Mouse (Mus musculus) CH12.LX (cell line): ENCODE results near the gene Ciapin1. TPM values are rescaled to one million over a fixed set of nuclear protein-coding genes. Genes with fewer than 3 reads are reported as not detected.

Source experiments
- DNase-seq: peaks from one replicate; pipeline ENCODE4 v3.0.0-alpha.2; 2013; ENCODE audit errors: extremely low read depth
- H3K27ac ChIP-seq: 2 replicates; pipeline ENCODE4 v1.5.1; 2012; ENCODE audit warnings: low read depth, mild to moderate bottlenecking, control low read depth, moderate library complexity; ENCODE audit not compliant: insufficient read depth
- H3K27me3 ChIP-seq: replicated peaks from 2 replicates; pipeline ENCODE3; 2012; ENCODE audit warnings: inconsistent platforms
- H3K36me3 ChIP-seq, 2 experiments: replicated peaks in 1 of 2; 2 replicates each; pipeline versions ENCODE3 to v1.6.1; 2012; ENCODE audit warnings: inconsistent platforms in 1 of 2, low read length in 1 of 2, mild to moderate bottlenecking in 1 of 2, mixed read lengths in 1 of 2, moderate library complexity in 1 of 2; ENCODE audit not compliant: control insufficient read depth in 1 of 2, insufficient read depth in 1 of 2
- H3K4me1 ChIP-seq, 2 experiments: 2 replicates each; pipeline ENCODE4 v1.6.1; 2012; ENCODE audit warnings: inconsistent platforms in 1 of 2, moderate library complexity in 1 of 2; ENCODE audit not compliant: insufficient read depth in 2 of 2, control insufficient read depth in 1 of 2
- H3K4me2 ChIP-seq: 2 replicates; pipeline ENCODE4 v1.6.1; 2012; ENCODE audit warnings: low read depth, mild to moderate bottlenecking, control low read depth; ENCODE audit not compliant: poor library complexity, insufficient read depth, severe bottlenecking
- H3K4me3 ChIP-seq, 3 experiments: fragments of 150-350 bp in 1 of 3; sonication (generic) in 1 of 3; replicated peaks in 1 of 3; 2 replicates each; pipeline versions ENCODE3 to v1.5.1; 2011 to 2012; ENCODE audit warnings: low read depth in 2 of 3, low read length in 2 of 3, mild to moderate bottlenecking in 2 of 3, moderate library complexity in 2 of 3, control low read depth in 1 of 3, improper control_type of control experiment in 1 of 3, inconsistent platforms in 1 of 3, mixed read lengths in 1 of 3; ENCODE audit not compliant: poor library complexity in 1 of 3
- H3K79me2 ChIP-seq: replicated peaks from 2 replicates; pipeline ENCODE4 v1.6.1; 2012; ENCODE audit warnings: mild to moderate bottlenecking, moderate library complexity; ENCODE audit not compliant: control insufficient read depth, poor library complexity, insufficient read depth, severe bottlenecking; ENCODE audit errors: extremely low read depth
- H3K9ac ChIP-seq: 2 replicates; pipeline ENCODE4 v1.6.1; 2012; ENCODE audit warnings: low read depth, mild to moderate bottlenecking, control low read depth, moderate library complexity; ENCODE audit not compliant: insufficient read depth
- H3K9me3 ChIP-seq: replicated peaks from 2 replicates; pipeline ENCODE3; 2012; ENCODE audit warnings: low read length, inconsistent platforms, mixed read lengths
- CHD1 ChIP-seq: IDR thresholded peaks from 2 replicates; pipeline ENCODE4 v1.6.1; 2012; ENCODE audit warnings: low read depth, low read length, improper control_type of control experiment, inconsistent platforms
- CTCF ChIP-seq, 2 experiments: IDR thresholded peaks in 1 of 2; conservative IDR thresholded peaks in 1 of 2; 2 replicates each; pipeline ENCODE4 v1.5.1; 2011 to 2012; ENCODE audit warnings: low read depth in 2 of 2, low read length in 2 of 2, improper control_type of control experiment in 1 of 2, inconsistent platforms in 1 of 2, mild to moderate bottlenecking in 1 of 2, moderate library complexity in 1 of 2
- ETS1 ChIP-seq: conservative IDR thresholded peaks from 2 replicates; pipeline ENCODE4 v1.6.1; 2012; ENCODE audit warnings: low read depth, mild to moderate bottlenecking, inconsistent platforms, low read length, improper control_type of control experiment, moderate library complexity
- GABPA ChIP-seq: IDR thresholded peaks from 2 replicates; pipeline ENCODE4 v1.6.1; 2012; ENCODE audit warnings: low read depth, low read length, improper control_type of control experiment, inconsistent platforms; ENCODE audit not compliant: insufficient replicate concordance
- KAT2A ChIP-seq: IDR thresholded peaks from 2 replicates; pipeline ENCODE4 v1.6.1; 2012; ENCODE audit warnings: low read length, improper control_type of control experiment, inconsistent platforms; ENCODE audit not compliant: insufficient replicate concordance
- PAX5 ChIP-seq: IDR thresholded peaks from 2 replicates; pipeline ENCODE4 v1.6.1; 2012; ENCODE audit warnings: low read length, inconsistent platforms, mixed read lengths
- RAD21 ChIP-seq: IDR thresholded peaks from 2 replicates; pipeline ENCODE4 v1.6.1; 2011; ENCODE audit warnings: low read depth, mild to moderate bottlenecking, low read length, improper control_type of control experiment, moderate library complexity
- SIN3A ChIP-seq: IDR thresholded peaks from 2 replicates; pipeline ENCODE4 v1.6.1; 2012; ENCODE audit warnings: low read length, improper control_type of control experiment, inconsistent platforms
- SMC3 ChIP-seq: IDR thresholded peaks from 2 replicates; pipeline ENCODE4 v1.6.1; 2011; ENCODE audit warnings: low read depth, low read length, improper control_type of control experiment
- TCF12 ChIP-seq: IDR thresholded peaks from 2 replicates; pipeline ENCODE4 v1.6.1; 2014; ENCODE audit warnings: low read depth, mild to moderate bottlenecking, inconsistent platforms, low read length, improper control_type of control experiment
- UBTF ChIP-seq: IDR thresholded peaks from 2 replicates; pipeline ENCODE4 v1.6.1; 2012; ENCODE audit warnings: low read depth, mild to moderate bottlenecking, inconsistent platforms, low read length, improper control_type of control experiment, moderate library complexity
- USF1 ChIP-seq: IDR thresholded peaks from 2 replicates; pipeline ENCODE4 v1.6.1; 2014; ENCODE audit warnings: low read depth, mild to moderate bottlenecking, inconsistent platforms, low read length, improper control_type of control experiment
- ZC3H11A ChIP-seq: IDR thresholded peaks from 2 replicates; pipeline ENCODE4 v1.6.1; 2012; ENCODE audit warnings: low read depth, mild to moderate bottlenecking, inconsistent platforms, low read length, improper control_type of control experiment
- ZKSCAN1 ChIP-seq: IDR thresholded peaks from 2 replicates; pipeline ENCODE4 v1.6.1; 2012; ENCODE audit warnings: low read depth, inconsistent platforms, low read length, improper control_type of control experiment, borderline replicate concordance
- ZMIZ1 ChIP-seq: IDR thresholded peaks from 2 replicates; pipeline ENCODE4 v1.6.1; 2012; ENCODE audit warnings: low read depth, mild to moderate bottlenecking, inconsistent platforms, low read length, improper control_type of control experiment
- dilution Hi-C: fragments of 300-500 bp; cut with MboI; formaldehyde crosslinking; loops from 2 replicates; pipeline ENCODE4 v1.14.3; 2020; ENCODE audit warnings: low sequenced_read_pairs; ENCODE audit not compliant: extremely low pct_unique_long_range_greater_than_20kb, extremely low pct_ligation_motif_present
- in situ Hi-C: fragments of 300-500 bp; cut with MboI; formaldehyde crosslinking; loops from 3 replicates; pipeline ENCODE4 v1.14.3; 2019; ENCODE audit warnings: low sequenced_read_pairs, low pct_ligation_motif_present, low pct_unique_long_range_greater_than_20kb, mixed read lengths
- polyA plus RNA-seq: library from polyadenylated mRNA; unstranded; fragments of >175 nt; gene quantifications from 2 replicates; pipeline ENCODE4 v1.2.1, GENCODE M21; 2012; ENCODE audit warnings: low read depth; ENCODE audit not compliant: insufficient read length
- total RNA-seq, 2 experiments: library from RNA; depleted of rRNA; stranded (reverse); fragments of 300-350 nt in 1 of 2; fragments of >200 nt in 1 of 2; gene quantifications; 2 replicates each; pipeline ENCODE4 v1.2.3; 2012 to 2014

Ciapin1 gene
- total and polyA plus RNA-seq, 3 experiments, result 83.1 to 139 (median 97.1) TPM

DNA sequence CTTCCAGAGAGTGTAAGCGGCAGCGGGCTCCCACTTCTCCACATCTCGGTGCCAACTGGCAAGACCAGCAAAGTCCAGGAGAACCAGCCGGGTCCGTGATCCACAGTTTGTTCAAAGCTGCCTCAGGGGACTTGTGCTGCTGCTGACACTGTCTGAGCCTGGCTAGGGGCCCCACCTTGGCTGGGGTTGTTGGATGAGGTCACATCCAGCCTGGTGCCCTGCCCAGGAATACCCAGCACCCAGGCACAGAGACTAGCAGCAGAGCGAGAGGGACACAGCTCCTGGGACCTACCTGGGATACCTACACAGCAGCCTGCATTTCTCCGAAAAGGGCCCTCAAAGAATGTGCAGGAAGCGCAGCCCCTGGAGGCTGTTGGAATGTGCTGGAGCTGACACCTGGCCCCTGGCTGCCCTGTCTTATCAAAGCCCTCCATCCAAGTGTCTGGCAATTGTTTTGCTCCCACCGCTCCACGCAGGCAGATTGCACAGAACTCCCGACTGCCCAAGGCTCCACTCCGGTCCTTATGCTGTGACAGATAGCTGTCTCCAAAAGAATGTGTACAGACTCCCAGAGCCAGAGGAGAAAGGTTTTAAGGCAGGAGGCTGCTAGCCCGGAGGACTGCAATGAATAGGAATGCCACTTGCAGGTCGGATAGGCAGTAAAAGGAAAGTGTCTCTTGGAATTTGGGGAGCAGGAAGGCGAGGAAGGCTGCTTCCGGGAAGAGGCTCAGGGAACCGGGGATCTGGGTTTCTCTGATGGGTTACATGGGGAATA is 37.1 kb upstream of the Ciapin1 start:
- no peaks in the 10 kb centered on the region for H3K79me2 ChIP-seq
- TF ChIP-seq TCF12, result 0 out of 2 replicates have a peak, but pooled peaks have one; percentile 1
- no peak for TF ChIP-seq SMC3
- TF ChIP-seq, all 38 proteins: peak for 1
- peak overlapping the region; percentile 89 for H3K4me2 ChIP-seq
- in situ Hi-C loops, result no loop called here
- peaks cover 17% of the 10 kb centered on the region for H3K27me3 ChIP-seq
- H3K9ac ChIP-seq, result peak overlapping the region; percentile 50
- H3K4me3 ChIP-seq, result peak overlapping the region; percentile 29 to 55 (median 53)
- H3K27ac ChIP-seq, result no peak overlapping the region
- H3K4me1 ChIP-seq, result peaks cover 8 to 36% of the 10 kb centered on the region in 2 experiments; a peak in 2 of 4 replicates
- no peak for DNase-seq
- H3K36me3 ChIP-seq, result peaks cover 0 to 4% of the 10 kb centered on the region in 2 experiments
- H3K9me3 ChIP-seq, result no peaks in the 10 kb centered on the region
- dilution Hi-C loops, result no loop called here

DNA sequence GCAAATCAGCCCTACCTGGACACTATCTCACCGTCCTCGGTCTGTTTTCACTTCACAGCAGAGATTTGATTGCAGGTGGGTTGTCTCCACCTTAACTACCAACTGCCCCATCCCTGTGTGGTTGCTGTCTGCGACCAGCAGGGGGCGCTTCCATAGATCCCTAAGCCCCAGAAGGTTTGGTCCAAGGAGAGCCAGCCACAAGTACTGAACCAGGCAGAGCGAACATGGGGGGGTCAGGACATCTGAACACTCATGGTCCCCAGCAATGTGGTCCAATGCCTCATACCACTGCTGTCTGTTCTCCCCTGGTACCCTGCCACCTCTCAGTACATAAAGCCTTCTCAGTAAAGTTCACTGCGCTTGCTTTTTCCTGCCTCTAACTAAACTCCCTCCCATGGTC is 36.2 kb upstream of the Ciapin1 start:
- Histone ChIP-seq H3K79me2 (no peaks in the 10 kb centered on the region), H3K27ac (no peak overlapping the region), H3K9me3 (no peaks in the 10 kb centered on the region), H3K4me2 (no peak overlapping the region), H3K9ac (no peak overlapping the region), H3K4me3 (no peak overlapping the region), H3K4me1 (peaks cover 8 to 36% of the 10 kb centered on the region in 2 experiments; a peak in 2 of 4 replicates), H3K27me3 (peaks cover 17% of the 10 kb centered on the region), H3K36me3 (peaks cover 0 to 9% of the 10 kb centered on the region in 2 experiments)
- dilution Hi-C loops, result no loop called here
- peak; percentile 72 for DNase-seq
- in situ Hi-C loops, result loop anchor here (5.0 kb wide), 1 partner anchor 33 kb away; no protein-coding TSS in a partner anchor
- no peak for TF ChIP-seq ETS1
- TF ChIP-seq SMC3, result peak; percentile 88
- no peak for TF ChIP-seq KAT2A
- no peak for TF ChIP-seq USF1
- TF ChIP-seq UBTF, result no peak
- no peak for TF ChIP-seq GABPA
- TF ChIP-seq RAD21, result peak; percentile 53
- no peak for TF ChIP-seq CHD1
- TF ChIP-seq CTCF (conservative IDR thresholded peaks at IDR 0.05 in 1 of 2, IDR thresholded peaks at IDR 0.05 in 1 of 2; ENCODE audit: low read depth in 2 of 2, low read length in 2 of 2), result peak; percentile 78 to 85
- TF ChIP-seq ZMIZ1, result no peak
- no peak for TF ChIP-seq ZC3H11A
- TF ChIP-seq PAX5, result no peak
- TF ChIP-seq SIN3A, result no peak
- TF ChIP-seq ZKSCAN1, result no peak
